Mouse (Mus musculus): ENCODE results near the gene Plppr5. TPM values are rescaled to one million over a fixed set of nuclear protein-coding genes. Genes with fewer than 3 reads are reported as not detected.

The Plppr5 gene
- 10 to 100 TPM; 50.5 to 51.2 TPM for total RNA-seq (2021)

GRCm38 (mm10) chr3:117574529-117575252 is at the start of gene Plppr5:
Plppr5 (plus strand) TSS chr3:117574836.
- intact Hi-C loops (cut with DNase I): no loop called here
- DNase-seq: peak; percentile 71

DNA sequence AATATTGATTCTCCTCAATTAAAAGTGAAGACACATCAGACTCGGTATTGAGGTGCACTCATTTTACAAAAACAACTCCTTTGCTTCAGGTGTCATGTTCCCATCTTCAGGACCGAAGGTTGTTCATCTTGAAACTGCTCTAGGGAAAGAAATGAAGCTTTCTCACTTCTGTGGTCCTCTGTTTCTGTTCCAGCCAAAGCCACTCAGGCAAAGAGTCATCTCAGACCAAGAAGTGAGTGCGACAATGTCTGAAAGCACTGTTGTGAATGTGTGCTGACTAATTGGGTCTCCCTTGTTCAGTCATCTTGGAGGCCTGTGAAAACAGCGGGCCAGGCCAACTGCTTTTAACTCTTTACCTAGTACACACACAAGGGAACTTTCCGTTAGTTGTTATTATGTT is 24.7 kb upstream of the Plppr5 start:
- intact Hi-C loops (cut with DNase I): no loop called here
- DNase-seq: no peak

GRCm38 (mm10) chr3:117550526-117550925 is 24.1 kb upstream of the Plppr5 start:
- intact Hi-C loops (cut with DNase I): no loop called here
- no peak for DNase-seq

- no peak for DNase-seq
- intact Hi-C loops (cut with DNase I): no loop called here
Observed at GRCm38 (mm10) chr3:117556972-117557371, 17.7 kb upstream of the Plppr5 start.

- intact Hi-C loops (cut with DNase I): no loop called here
- DNase-seq: peak; percentile 68
Observed at GRCm38 (mm10) chr3:117575253-117575927, 754 bp downstream of the Plppr5 start.

- intact Hi-C loops (cut with DNase I): no loop called here
- DNase-seq: no peak
Observed at GRCm38 (mm10) chr3:117575928-117576254, 1.3 kb downstream of the Plppr5 start.

GRCm38 (mm10) chr3:117577349-117577748 is 2.7 kb downstream of the Plppr5 start:
- peak; percentile 21 for DNase-seq
- intact Hi-C loops (cut with DNase I): no loop called here

GRCm38 (mm10) chr3:117582628-117583027 is 8.0 kb downstream of the Plppr5 start:
- DNase-seq: no peak
- intact Hi-C loops (cut with DNase I): no loop called here

DNA sequence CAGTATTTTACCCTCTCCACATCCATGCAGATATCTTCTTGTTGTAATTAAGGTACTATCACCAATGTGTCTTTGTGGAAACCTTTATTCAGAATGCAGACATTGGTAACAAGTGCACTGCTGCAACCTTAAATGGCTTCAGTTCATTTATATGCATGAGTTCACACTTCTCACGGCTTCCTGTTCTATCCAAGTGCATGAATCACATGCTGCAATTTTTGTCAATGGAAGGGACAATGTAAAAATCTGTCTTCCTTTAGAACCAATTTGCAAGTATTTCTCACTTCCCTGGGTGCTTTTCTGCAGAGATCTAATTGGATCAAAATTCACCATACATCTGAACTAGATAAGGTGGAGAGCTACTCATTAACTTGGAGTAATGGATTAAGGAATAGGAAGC is 27.8 kb downstream of the Plppr5 start:
- no peak for DNase-seq
- intact Hi-C loops (cut with DNase I): no loop called here

GRCm38 (mm10) chr3:117603458-117603857 is 28.8 kb downstream of the Plppr5 start:
- intact Hi-C loops (cut with DNase I): no loop called here
- no peak for DNase-seq

DNA sequence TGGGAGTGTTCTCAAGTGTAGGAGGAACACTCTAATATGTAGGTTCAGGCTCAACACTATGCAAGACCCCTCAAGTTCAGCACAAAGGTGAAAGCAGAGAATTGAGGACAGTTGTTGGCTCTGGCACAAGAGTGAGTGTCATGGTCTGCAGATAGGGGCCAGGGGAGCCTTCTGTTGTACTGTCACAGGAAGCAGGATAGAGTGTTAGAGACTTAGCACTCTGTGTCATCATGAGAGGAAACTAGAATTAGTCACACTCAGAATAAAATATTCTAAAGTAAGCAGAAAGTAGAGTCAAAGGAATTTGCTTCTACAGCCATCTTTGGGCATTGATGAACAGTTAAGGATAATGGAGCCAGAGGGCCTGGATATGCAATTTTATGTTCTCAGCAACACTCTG is 31.7 kb downstream of the Plppr5 start:
- DNase-seq: no peak
- intact Hi-C loops (cut with DNase I): no loop called here

- intact Hi-C loops (cut with DNase I): no loop called here
Observed at GRCm38 (mm10) chr3:117611453-117611852, 36.8 kb downstream of the Plppr5 start.

DNA sequence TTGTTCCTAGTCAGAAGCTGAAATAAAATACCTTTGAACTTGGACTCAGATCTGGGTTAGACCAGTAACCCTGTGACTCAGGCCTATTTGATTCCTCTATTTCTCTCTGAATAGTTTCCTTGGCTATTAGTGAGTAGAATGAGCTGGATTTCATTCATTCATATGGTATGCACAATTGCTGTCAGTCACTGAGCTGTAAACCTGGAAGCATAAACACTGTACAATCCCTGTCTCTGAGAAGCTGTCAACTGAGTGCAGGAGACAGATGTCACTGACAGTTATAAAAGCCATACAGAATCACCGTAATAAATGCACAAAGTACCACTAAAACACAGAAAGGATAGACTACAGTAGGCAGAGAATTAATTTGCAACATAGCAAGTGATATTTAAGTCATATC is 40.2 kb downstream of the Plppr5 start:
- intact Hi-C loops (cut with DNase I): no loop called here
- DNase-seq: no peak

More at GRCm38 (mm10) chr3:117611453-117611852, 36.8 kb downstream of the Plppr5 start:
- DNase-seq: no peak

DNA sequence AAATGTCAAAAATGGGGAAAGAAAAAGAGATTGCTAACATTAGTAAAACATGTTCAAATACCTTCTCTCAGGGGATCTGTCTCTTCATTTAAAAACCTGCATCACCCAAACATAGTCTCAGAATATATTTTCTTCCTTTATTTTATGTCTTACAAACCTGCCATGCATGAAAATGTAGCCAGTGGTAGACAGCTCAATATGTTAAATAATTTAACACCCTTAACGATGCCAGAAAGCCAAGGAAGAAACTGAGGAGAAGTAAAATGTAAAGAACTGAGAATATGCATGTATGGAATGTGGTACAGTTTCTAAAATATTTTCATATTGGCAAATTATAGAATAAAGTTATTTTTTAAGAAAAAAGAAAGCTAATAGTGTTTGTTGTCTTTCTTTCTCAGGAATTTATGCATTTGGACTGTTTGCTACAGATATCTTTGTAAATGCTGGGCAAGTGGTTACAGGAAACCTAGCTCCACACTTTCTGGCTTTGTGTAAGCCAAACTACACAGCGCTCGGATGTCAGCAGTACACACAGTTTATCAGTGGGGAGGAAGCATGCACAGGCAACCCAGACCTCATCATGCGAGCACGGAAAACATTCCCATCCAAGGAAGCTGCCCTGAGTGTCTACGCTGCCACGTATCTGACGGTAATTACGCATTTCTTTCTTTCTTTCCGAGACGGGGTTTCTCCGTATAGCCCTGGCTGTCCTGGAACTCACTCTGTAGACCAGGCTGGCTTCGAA is 50.8 kb downstream of the Plppr5 start:
- DNase-seq: no peak
- intact Hi-C loops (cut with DNase I): no loop called here

GRCm38 (mm10) chr3:117628799-117629198 is 54.2 kb downstream of the Plppr5 start:
- intact Hi-C loops (cut with DNase I): no loop called here
- no peak for DNase-seq

DNA sequence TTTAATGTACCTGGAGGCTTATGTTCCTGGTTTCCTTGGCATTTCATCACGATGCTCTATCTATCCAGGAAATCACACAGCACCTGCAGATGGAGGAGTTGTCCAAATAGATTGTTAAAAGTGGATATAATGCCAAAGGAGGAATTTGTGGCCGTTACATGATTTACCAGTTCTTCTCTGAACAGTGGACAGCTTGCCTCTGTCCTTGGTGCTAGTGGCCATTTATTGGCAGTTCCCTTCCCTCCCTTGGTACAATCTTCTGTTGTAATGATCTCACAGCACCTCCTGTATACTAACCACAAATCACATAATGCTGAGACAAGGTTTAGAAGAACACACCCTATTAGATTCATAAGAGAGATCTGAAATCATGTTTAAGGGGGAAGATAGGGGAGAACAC is 55.7 kb downstream of the Plppr5 start:
- DNase-seq: no peak
- intact Hi-C loops (cut with DNase I): no loop called here

GRCm38 (mm10) chr3:117648612-117649011 is 74.0 kb downstream of the Plppr5 start:
- intact Hi-C loops (cut with DNase I): no loop called here
- no peak for DNase-seq

DNA sequence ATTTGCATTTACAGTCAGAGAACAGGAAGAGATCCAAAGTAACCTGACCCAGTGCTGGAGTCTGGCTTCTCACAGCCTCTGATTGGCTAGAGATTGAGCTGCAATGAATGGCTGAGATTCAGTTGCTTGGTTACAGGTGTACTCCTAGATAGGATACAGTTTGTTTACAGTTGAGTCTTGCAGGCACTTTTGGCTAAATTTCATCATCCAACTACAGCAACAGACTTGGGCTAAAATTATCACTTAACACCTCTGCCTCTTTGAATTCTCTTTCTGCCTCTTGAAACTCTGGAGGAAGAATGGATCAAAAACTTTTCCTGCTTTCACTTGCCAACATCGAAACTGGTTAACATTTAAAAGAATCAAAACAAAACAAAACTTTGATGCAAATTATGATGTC is 89.7 kb downstream of the Plppr5 start:
- DNase-seq: no peak
- intact Hi-C loops (cut with DNase I): no loop called here

GRCm38 (mm10) chr3:117679189-117679588 is 104.6 kb downstream of the Plppr5 start:
- intact Hi-C loops (cut with DNase I): no loop called here
- DNase-seq: no peak

GRCm38 (mm10) chr3:117684640-117685039 is 110.0 kb downstream of the Plppr5 start:
- DNase-seq: no peak
- intact Hi-C loops (cut with DNase I): no loop called here

DNA sequence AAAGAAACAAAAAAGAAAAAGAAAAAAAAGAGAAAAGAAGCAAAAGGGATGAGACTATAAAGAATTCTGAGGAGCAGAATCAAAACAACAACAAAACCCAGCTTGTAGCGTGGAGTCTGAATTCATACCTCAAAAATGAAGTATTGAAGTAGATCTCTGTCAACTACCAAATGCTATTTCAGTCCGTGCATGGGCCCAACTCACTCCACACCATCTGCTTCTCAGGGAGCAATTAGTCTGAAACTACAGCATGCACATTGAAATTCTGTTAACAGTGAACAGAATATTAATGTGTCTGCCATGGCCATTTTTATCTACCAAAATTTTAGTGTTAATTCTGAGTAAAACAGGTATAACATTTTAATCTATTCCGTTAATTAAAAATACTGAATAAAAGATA is 111.4 kb downstream of the Plppr5 start:
- intact Hi-C loops (cut with DNase I): no loop called here
- DNase-seq: no peak

DNA sequence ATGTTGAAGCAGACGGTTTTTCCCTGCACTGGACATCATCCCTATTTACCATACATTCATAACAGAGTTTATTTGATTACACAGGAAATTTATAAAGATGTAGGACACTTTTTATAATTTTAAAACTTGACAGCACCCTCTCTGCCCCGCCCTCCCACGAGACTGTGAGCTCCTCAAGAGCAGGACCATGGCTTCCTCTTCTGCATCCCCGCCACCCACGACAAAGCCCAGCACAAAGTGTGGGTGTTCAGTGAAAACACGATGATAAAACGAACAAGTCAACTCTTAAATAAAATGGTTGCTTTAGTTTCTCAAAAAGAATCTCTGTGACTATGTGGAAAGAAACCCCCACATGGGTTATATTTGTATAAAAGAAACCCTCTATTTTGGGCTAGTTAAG is 112.0 kb downstream of the Plppr5 start:
- intact Hi-C loops (cut with DNase I): no loop called here
- DNase-seq: no peak

Data from left cerebral cortex, postnatal 4 days (tissue).